Mouse (Mus musculus) megakaryocyte progenitor cell, adult 5-6 weeks (primary cell): ENCODE data around the gene Tmem147. TPM values are rescaled to one million over a fixed set of nuclear protein-coding genes. Genes with fewer than 3 reads are reported as not detected.
"Not testable (repeated sequence)": the region's sequence is repeated elsewhere in the genome, so short reads cannot be mapped to it uniquely, and the experiment has no call there.

ENCODE experiments used
- ATAC-seq: replicated peaks from 2 replicates; pipeline ENCODE4 v1.8.0; 2016; ENCODE audit warnings: mild to moderate bottlenecking, moderate TSS enrichment, inconsistent platforms; ENCODE audit not compliant: poor library complexity
- total RNA-seq, 2 experiments: library from RNA; stranded (forward) in 1 of 2; stranded (reverse) in 1 of 2; fragments of 157-497, 149-512 nt in 1 of 2; fragments of 200-1000 nt in 1 of 2; gene quantifications; 2 replicates each; pipeline versions ENCODE4 v1.2.3 to v1.2.4; 2015 to 2017

The Tmem147 gene
- 210 and 218 TPM in 2 replicates for total RNA-seq (2015)
- total RNA-seq (2017) = 65.9 and 76.4 TPM in 2 replicates

DNA sequence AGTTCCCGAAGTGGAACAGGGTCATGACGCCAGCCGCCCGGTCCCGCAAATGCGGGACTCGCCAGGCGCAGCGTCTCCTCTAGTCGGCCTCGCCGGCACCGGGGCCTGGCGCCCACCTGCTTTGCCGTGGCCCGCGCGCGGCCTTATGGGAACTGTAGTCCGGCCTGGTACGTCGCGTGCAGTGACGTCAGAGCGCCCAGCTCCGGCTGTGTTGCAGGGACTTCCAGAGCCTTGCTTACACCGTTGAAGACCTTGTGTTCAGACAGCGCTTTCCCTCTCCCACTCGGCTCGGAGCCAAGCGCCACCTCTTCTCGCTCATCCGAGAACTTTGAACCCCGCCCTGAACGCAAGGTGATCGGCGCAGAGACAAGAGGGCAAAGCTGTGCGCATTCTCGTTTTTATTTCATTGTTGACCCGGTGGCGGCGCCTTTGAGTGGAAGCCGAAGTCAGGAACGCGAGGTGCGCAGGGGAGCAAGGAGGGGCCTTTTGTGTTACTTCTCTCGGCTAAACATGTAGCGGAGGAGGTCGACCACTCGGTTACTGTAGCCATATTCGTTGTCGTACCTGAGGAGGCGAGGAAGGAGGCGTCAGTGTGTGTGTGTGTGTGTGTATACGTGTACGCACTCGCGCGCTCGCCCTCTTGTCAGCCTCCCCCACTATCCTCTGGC, at the start of gene Tmem147:
Gene Tmem147 (minus strand): TSS at position 145 of the 668 bp plus-strand sequence.
- peak; percentile 87 for ATAC-seq

DNA sequence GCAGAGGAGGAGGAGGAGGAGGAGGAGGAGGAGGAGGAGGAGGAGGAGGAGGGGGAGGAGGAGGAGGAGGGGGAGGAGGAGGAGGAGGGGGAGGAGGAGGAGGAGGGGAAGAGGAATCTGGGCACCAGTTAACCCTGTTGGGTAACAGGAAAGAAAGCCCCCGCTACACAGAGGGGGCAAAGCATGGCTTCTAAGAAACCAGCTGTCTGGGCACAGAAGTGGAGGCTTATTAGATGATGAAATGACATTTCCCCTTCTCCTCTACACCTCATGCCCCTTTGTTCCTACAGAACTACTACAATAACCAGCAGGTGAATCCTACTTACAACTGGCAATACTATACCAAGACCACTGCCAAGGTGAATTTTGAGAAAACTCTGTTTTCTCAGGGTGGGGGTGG, 48.6 kb upstream of the Tmem147 start:
- ATAC-seq = peak; percentile 60

DNA sequence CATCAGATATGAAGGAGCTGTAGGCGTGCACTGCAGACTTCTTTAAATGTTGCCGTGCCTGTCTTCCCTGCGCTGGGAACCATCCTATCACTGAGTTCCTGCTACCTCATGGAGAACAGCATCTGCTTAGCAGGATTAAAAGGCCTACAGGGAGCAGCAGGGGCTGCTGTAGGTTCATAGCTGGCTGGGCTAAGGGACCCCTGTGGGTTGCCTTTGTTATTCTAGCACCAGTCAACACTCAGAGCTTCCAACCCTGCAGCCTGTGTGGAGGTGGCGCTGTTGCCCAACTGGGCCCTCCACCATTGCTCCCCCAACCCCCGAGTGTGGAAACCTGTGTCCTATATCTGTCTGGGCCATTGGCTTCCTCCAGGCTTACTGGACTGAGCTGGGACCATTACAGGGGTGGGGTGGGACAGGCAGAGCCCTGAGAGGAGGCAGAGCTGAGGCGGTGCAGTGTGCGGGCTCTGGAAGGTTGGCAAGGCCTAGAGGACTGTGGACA, 47.8 kb upstream of the Tmem147 start:
- peak; percentile 54 for ATAC-seq

DNA sequence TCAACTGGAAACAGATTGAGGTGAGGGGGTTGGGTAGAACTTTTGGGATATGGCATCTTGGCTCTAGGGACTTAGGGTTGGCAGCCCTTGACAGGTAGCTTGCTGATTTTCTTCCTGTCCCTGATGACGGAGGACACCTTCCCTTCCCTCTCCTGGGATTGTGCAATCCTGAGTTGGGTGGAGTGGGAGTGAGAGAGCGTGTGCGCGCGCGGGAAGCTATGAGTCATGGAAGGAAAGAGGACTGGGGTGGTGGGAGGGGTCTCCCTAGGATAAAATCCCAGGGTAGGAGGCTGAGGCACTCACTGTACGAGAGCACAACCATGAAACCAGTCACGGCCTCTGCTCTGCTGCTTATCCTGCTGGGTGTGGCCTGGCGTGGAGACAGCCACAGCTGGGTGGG, 46.8 kb upstream of the Tmem147 start:
- peak; percentile 50 for ATAC-seq

DNA sequence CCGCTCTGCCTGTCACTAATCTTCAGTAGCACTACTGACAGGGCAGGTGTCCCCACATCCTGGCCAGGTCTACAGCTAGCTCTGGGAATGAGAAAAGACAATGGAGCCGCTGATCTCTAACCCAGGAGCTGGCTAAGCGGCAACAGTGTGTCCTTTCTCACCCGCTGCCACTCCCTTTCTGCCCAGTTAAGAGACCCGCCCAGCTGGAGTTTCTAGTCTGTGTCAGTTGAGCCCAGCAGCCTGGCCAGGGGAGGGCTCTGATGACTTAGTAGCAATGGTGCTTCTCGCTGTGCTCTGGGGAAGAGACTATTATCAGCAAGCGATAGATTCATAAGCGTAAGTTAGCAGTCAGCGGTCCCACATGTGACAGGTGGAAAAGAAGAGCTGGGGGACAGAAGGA, 39.9 kb upstream of the Tmem147 start:
- ATAC-seq = peak; percentile 31; the same call in 1 of the 2 replicates

- ATAC-seq = no peak
These were observed 37.1 kb upstream of the Tmem147 start for GRCm38 (mm10) chr7:30766408-30766807.

DNA sequence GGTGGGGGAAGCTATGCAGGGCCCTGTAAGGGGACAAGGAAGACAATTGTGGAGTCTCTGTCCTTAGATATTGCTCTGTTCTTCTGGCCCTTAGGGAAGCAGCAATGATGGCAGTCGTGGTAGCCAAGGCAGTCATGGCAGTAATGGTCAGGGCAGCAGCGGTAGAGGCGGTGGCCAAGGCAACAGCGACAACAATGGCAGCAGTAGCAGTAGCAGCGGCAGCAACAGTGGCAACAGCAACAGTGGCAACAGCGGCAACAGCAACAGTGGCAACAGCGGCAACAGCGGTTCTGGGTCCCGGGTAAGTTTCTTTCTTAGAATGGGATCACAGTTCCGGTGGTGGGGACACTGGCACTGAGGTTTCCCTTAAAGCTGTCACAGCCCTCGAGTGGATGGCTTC, 35.8 kb upstream of the Tmem147 start:
- ATAC-seq = no peak

GRCm38 (mm10) chr7:30763456-30763855, 34.1 kb upstream of the Tmem147 start, which contains the start of gene Dmkn:
Gene Dmkn, plus strand, starts transcription at chr7:30763756.
- ATAC-seq = no peak

DNA sequence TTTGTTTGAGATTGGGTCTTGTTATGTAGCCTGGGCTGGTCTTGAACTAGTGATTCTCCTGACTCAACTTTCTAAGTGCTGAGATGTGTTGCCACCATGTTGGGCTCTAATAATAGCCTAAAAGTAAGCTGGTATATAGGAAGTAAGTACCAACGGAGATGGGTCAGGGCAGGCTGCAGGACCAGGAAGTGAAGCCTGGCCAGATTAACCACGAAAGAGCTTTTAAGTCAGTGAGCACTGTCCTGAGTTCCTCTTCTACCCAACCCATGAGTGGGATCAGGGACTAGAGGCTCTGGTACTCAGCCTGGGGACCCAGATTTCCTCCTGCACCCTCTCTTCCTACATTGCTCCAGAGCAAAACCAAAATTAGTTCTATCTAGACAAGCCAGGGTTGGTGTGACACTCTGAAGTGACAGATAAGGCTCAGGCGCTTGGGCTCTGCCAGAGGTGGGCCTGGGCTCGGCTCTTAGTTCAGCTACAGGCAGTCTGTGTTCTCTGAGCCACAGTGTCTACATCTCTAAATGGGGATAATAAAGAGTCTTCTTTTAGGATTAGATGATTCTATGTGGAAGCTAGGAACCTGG, 32.5 kb upstream of the Tmem147 start:
- peak; percentile 80 for ATAC-seq

DNA sequence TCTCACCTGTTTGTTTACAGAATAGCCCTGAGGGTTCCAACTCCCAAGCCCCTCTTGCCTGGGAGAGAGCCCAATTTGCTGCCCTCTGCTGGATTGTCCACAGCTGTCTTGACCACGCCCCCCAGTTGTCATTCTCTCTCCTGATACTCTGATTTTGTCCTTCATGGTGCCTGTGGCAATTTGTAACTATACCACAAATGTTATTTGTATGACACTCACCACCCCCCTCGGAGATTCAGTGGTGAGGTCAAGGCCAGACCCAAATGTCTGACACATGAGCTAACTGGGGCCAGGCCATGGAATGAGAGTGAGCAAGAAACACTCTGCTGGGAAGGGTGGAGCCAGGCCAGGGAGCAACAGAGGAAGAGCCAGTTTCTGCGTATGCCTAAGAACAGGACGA, 29.5 kb upstream of the Tmem147 start:
- peak; percentile 38; the same call in 1 of the 2 replicates for ATAC-seq

DNA sequence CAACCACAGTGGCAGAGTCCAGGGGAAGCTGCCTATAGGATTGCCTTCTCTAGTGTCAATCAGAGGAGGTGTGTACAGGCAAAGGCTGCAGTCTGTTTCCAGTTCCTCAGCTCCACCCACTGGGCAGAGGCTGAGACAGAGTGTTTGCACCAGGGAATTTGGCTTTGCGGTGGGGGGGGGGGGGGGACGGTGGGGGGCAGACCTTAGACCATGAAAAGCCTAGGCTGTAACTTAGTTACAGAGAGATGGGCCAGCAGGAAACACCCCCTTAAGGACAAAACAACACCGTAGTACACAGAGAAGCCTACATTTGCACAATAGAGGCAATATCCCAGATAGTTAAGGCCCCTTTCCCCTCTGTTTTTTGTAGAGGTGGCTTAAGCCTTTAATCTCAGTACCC, 27.7 kb upstream of the Tmem147 start:
- no peak for ATAC-seq

- no peak for ATAC-seq
These were observed 21.8 kb upstream of the Tmem147 start, which contains the start of gene Sbsn for GRCm38 (mm10) chr7:30751086-30751669. Gene Sbsn, plus strand, starts transcription at chr7:30751471.

DNA sequence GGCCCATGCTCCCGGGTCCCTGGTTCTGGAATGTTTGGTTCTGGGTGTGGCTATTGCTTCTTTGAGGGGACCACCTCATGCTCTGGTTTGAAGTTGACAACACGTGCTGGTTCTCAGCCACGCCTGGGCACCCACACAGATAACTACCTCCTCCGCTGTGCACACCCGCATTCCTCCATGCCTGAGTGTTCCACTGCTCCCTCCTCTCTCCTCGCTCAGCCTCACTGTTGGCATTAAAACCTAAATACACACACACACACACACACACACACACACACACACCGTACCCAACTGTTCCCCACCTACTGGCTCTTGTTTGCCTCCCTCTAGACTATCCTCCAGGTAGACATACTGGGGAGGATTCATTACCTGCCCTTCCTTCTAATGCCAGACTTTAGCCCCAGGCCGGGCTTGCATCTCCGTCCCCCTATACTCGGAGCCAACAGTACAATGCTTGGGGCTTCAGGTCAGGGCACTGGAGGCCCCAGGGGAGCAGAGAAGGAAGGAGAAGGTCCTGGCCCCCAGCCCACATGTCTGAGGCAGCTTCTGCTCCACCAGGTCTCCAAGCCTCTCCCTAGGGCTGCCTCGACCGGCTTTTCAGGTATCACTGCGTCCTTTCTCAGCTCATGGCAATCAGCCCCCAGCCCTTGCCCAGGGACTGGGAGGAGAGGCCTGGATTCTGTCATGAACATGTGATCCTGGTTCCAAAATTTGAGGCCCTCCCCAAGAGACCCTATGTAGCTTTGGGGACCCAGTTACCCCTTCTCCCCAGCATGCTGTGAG, 20.7 kb upstream of the Tmem147 start:
- no peak for ATAC-seq

DNA sequence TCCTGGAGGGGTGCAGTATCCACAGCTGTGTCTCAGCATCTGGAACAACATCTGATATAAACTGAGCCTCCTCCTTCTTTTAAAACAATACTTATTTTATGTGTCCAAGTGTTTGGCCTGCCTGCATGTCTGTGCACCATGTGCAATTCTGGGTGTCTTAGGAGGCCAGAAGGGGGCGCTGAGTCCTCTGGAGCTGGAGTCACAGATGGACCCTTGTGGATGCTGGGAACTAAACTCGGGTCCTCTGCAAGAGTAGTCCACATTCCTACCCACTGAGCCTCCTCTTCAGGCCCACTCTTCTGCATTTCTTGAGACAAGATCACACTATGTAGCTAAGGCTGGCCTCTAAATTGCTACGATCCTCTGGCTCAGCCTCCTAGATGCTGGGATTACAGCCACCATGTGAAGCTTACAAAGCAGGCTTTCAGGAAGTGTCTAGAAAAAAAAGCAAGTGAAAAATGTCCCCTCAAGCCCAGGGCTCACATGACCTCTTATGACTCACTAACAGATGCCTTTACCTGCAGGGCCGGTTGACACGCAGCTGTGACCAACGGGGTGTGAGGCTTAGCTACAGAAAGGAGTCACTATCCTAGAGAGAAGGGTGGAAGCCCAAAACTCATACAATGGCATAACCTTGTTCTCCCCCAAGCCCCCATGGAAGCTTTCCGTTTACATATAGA, 18.3 kb upstream of the Tmem147 start:
- ATAC-seq = no peak

DNA sequence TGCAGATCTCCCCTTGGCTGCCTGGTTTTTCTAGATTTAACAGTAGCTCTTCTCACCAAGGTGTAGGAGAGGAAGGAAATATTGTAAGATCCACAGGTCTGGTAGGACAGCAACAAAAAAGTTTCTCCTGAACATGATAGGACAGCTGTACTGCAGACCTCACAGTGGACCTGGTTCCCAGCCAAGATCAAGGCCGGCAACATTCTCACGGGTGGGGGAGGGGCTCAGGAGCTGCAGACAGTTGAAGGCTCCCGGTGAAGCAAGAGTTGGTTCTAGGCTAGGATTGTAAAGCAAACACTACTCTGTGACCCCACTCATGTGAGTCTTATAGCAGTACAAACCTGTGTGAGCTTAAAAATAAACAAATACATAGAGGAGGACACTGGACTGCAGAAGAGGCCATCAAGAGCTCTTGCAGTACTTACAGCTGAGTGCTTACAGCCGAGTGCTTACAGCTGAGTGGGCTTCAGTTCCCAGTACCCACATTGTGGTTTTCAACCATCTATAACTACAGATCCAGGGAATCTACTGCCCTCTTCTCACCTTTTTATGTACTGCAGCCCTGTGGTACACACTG, 14.8 kb upstream of the Tmem147 start:
- peak; percentile 51 for ATAC-seq

GRCm38 (mm10) chr7:30743617-30744016, 14.3 kb upstream of the Tmem147 start, which contains the start of gene Gapdhs:
Gene Gapdhs, minus strand, starts transcription at chr7:30743681.
- ATAC-seq = 0 out of 2 replicates have a peak, but pooled peaks have one; percentile 14

DNA sequence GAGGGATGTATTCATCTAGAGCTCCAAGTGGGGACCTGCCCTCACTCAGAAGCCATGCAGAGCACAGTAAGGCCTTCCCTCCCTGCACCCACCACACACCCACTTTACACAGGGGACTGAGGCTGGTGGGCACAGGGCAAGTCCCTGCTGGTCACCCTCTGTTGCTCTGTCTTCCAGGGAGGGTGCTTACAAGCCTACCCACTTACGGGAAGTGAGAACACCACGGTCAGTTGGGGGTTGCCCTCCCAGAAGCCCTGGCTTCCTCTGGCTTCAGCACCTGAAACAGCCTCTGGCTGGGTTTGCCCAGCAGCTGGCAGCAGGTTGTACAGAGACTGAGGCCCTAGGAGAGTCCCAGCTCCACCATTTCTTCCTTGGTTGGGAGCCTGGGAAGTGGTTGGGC, 13.2 kb upstream of the Tmem147 start:
- peak; percentile 64 for ATAC-seq

DNA sequence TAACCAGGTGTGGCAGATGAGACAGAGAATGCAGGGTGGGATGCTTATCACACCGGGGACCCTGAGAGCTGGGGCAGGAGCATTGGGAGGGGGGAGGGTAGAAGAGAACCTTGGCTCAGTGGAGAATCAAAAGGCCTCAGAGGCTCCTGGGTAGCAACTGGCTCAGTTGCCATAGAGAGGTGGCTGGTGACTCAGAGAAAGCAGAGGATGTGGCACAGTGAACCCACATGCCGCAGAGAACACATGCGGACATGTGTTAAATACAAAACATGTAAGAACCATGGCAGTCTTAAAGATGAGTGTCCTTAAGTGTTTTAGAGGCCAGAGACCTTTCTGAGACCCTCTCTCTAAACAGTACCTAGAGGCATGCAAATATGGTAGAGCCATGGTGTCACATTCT, 6.9 kb upstream of the Tmem147 start:
- no peak for ATAC-seq

- ATAC-seq = not testable (repeated sequence)
These were observed 853 bp upstream of the Tmem147 start for GRCm38 (mm10) chr7:30730064-30730722.
